Mouse (Mus musculus) embryonic fibroblast, embryonic 13.5 days (primary cell): Measurements from ENCODE around the gene Ezr.

Experiments used
- CTCF ChIP-seq: IDR thresholded peaks from 2 replicates; pipeline ENCODE4 v1.5.1; 2011; ENCODE audit warnings: mild to moderate bottlenecking, control low read depth, low read length, moderate library complexity, borderline replicate concordance; ENCODE audit not compliant: insufficient read depth
- POLR2A ChIP-seq: IDR thresholded peaks from 2 replicates; pipeline ENCODE4 v1.6.1; 2011; ENCODE audit warnings: low read depth, mild to moderate bottlenecking, control low read depth, low read length, moderate library complexity

GRCm38 (mm10) chr17:6740331-6741170, 42.0 kb downstream of the Ezr start:
- TF ChIP-seq CTCF (no peak), POLR2A (no peak)
